ENCODE assay signal across 25 mouse cellular contexts in genomic region chr11:21220754-21221153, GRCm38 (mm10). TPM values are rescaled to one million over a fixed set of nuclear protein-coding genes. Genes with fewer than 3 reads are reported as not detected.
DNase-seq lines count a peak whose midpoint lies in the region; ATAC-seq and TF ChIP-seq lines count a peak whose summit lies in the region.
"Had no signal": no experiment of that assay in that cellular context is flagged by ENCODE, and none has a peak within 500 bp of the region (broad histone marks: within the 10 kb centered on the region; RNA-seq: fewer than 3 reads in every experiment).

No protein-coding gene starts in this region.

- H3K27me3 ChIP-seq in liver, postnatal 0 days (ENCODE audit: insufficient read depth, low read length): no peaks in the 10 kb centered on the region
- H3K27me3 ChIP-seq in neural tube, embryonic 15.5 days (replicated peaks): no peaks in the 10 kb centered on the region
- H3K27me3 ChIP-seq in midbrain, embryonic 10.5 days (ENCODE audit: low read depth, poor library complexity, severe bottlenecking): no peaks in the 10 kb centered on the region
- H3K27me3 ChIP-seq in kidney, embryonic 15.5 days: no peaks in the 10 kb centered on the region
- H3K27me3 ChIP-seq: forebrain, embryonic 12.5 days; intestine, embryonic 15.5 days; neural tube, embryonic 13.5 days had no signal

- no peak overlapping the region for H3K4me3 ChIP-seq in liver, postnatal 0 days (ENCODE audit: low read depth, low read length)
- no peak overlapping the region for H3K4me3 ChIP-seq in neural tube, embryonic 15.5 days (replicated peaks)
- H3K4me3 ChIP-seq in midbrain, embryonic 10.5 days: no peak overlapping the region
- H3K4me3 ChIP-seq in kidney, embryonic 15.5 days (replicated peaks): no peak overlapping the region
- H3K4me3 ChIP-seq: forebrain, embryonic 12.5 days; intestine, embryonic 15.5 days; left cerebral cortex, adult 2 months; limb, embryonic 10.5 days; neural tube, embryonic 13.5 days had no signal

- no peak overlapping the region for H3K9ac ChIP-seq in liver, postnatal 0 days (replicated peaks)
- no peak overlapping the region for H3K9ac ChIP-seq in neural tube, embryonic 15.5 days (replicated peaks)
- H3K9ac ChIP-seq in kidney, embryonic 15.5 days: no peak overlapping the region
- H3K9ac ChIP-seq: forebrain, embryonic 12.5 days; intestine, embryonic 15.5 days; neural tube, embryonic 13.5 days had no signal

- TF ChIP-seq EP300 in liver, postnatal 0 days (IDR thresholded peaks at IDR 0.05; ENCODE audit: low read depth): peak; percentile 48; the same call in 1 of the 2 replicates

- WGBS in liver, postnatal 0 days (ENCODE audit: insufficient replicate concordance): 32% methylated on average over 2 of the region's 2 CpGs
- 71% methylated on average over 2 of the region's 2 CpGs for WGBS in neural tube, embryonic 15.5 days
- 81% methylated on average over 2 of the region's 2 CpGs for WGBS in midbrain, embryonic 10.5 days
- WGBS in kidney, embryonic 15.5 days: 37% methylated on average over 2 of the region's 2 CpGs

- TF ChIP-seq CTCF in liver, postnatal 0 days (IDR thresholded peaks at IDR 0.05; ENCODE audit: low read depth): no peak

- no peaks in the 10 kb centered on the region for H3K36me3 ChIP-seq in liver, postnatal 0 days (replicated peaks; ENCODE audit: insufficient read depth, low read length)
- no peaks in the 10 kb centered on the region for H3K36me3 ChIP-seq in neural tube, embryonic 15.5 days
- no peaks in the 10 kb centered on the region for H3K36me3 ChIP-seq in midbrain, embryonic 10.5 days
- H3K36me3 ChIP-seq in kidney, embryonic 15.5 days: no peaks in the 10 kb centered on the region
- H3K36me3 ChIP-seq: forebrain, embryonic 12.5 days; intestine, embryonic 15.5 days; limb, embryonic 10.5 days; neural tube, embryonic 13.5 days had no signal

- ATAC-seq in CD4-positive, CD25-positive, alpha-beta regulatory T cell, adult 4 months: peak; percentile 67
- peak; percentile 53 for ATAC-seq in liver, postnatal 0 days
- no peak for ATAC-seq in neural tube, embryonic 15.5 days (ENCODE audit: low FRiP score)
- ATAC-seq in kidney, embryonic 15.5 days (replicated peaks; ENCODE audit: low FRiP score): no peak
- ATAC-seq: intestine, embryonic 15.5 days had no signal

- peaks cover 19% of the 10 kb centered on the region for H3K4me1 ChIP-seq in liver, postnatal 0 days (ENCODE audit: insufficient read depth)
- no peaks in the 10 kb centered on the region for H3K4me1 ChIP-seq in neural tube, embryonic 15.5 days
- H3K4me1 ChIP-seq in midbrain, embryonic 10.5 days: no peaks in the 10 kb centered on the region
- no peaks in the 10 kb centered on the region for H3K4me1 ChIP-seq in kidney, embryonic 15.5 days
- H3K4me1 ChIP-seq: forebrain, embryonic 12.5 days; intestine, embryonic 15.5 days; limb, embryonic 10.5 days; neural tube, embryonic 13.5 days had no signal

- H3K4me2 ChIP-seq in liver, postnatal 0 days (ENCODE audit: low read depth, low read length): 0 out of 2 replicates have a peak overlapping the region, but pooled peaks have one; percentile 19
- no peak overlapping the region for H3K4me2 ChIP-seq in neural tube, embryonic 15.5 days
- no peak overlapping the region for H3K4me2 ChIP-seq in kidney, embryonic 15.5 days
- H3K4me2 ChIP-seq: forebrain, embryonic 12.5 days; intestine, embryonic 15.5 days; neural tube, embryonic 13.5 days had no signal

- H3K27ac ChIP-seq in liver, postnatal 0 days (ENCODE audit: low read depth): no peak overlapping the region
- H3K27ac ChIP-seq in neural tube, embryonic 15.5 days (replicated peaks): no peak overlapping the region
- H3K27ac ChIP-seq in midbrain, embryonic 10.5 days (replicated peaks): no peak overlapping the region
- no peak overlapping the region for H3K27ac ChIP-seq in kidney, embryonic 15.5 days
- H3K27ac ChIP-seq: forebrain, embryonic 12.5 days; intestine, embryonic 15.5 days; left cerebral cortex, adult 2 months; limb, embryonic 10.5 days; neural tube, embryonic 13.5 days had no signal

- H3K9me3 ChIP-seq in liver, postnatal 0 days (ENCODE audit: low read length): no peaks in the 10 kb centered on the region
- no peaks in the 10 kb centered on the region for H3K9me3 ChIP-seq in neural tube, embryonic 15.5 days (replicated peaks)
- H3K9me3 ChIP-seq in midbrain, embryonic 10.5 days (replicated peaks): no peaks in the 10 kb centered on the region
- no peaks in the 10 kb centered on the region for H3K9me3 ChIP-seq in kidney, embryonic 15.5 days (replicated peaks)
- H3K9me3 ChIP-seq: forebrain, embryonic 12.5 days; intestine, embryonic 15.5 days; limb, embryonic 10.5 days; neural tube, embryonic 13.5 days had no signal

- peak; percentile 41 for DNase-seq in c-Kit-negative CD71-positive TER-119-positive erythroid progenitor cells, embryonic 14.5 days (ENCODE audit: low read depth, low spot score)
- DNase-seq in induced T-regulatory cell, adult 2 months (ENCODE audit: low read depth): peak; percentile 88
- no peak for DNase-seq in liver, postnatal 0 days
- no peak for DNase-seq in midbrain, embryonic 10.5 days (ENCODE audit: low spot score)
- no peak for DNase-seq in lung, postnatal 36 days
- DNase-seq: adrenal gland, adult 8-10 months; cerebellum, adult 11-12 months; cerebellum, postnatal 36 days; kidney, adult 9 months; kidney, postnatal 4 days; layer of hippocampus, adult 9-11 months; lung, adult 18-20 months; lung, postnatal 4 days; midbrain, embryonic 14.5 days; right cerebral cortex, postnatal 14 days; spleen, adult 18-20 months; thymus, postnatal 36 days had no signal

RNA-seq across cellular contexts. Expression of gene Vps54, which starts 18.3 kb away (rescaled TPM):
- 10 to 100 TPM; 83.8 to 89.5 TPM for polyA plus RNA-seq in CD4-positive, CD25-positive, alpha-beta regulatory T cell, adult 4 months (2017; shearing (Covaris generic))
- polyA plus RNA-seq in liver, postnatal 0 days (2015; fragmentation: Nextera tagmentation; extraction: Ambion mirVana): 4.3 and 4.9 TPM in 2 replicates
- polyA plus RNA-seq in neural tube, embryonic 15.5 days (2015; fragmentation: Nextera tagmentation; extraction: Ambion mirVana): 10.3 and 10.4 TPM in 2 replicates
- 9.6 and 10.2 TPM in 2 replicates for polyA plus RNA-seq in midbrain, embryonic 10.5 days (2016; fragmentation: Nextera tagmentation; extraction: Ambion mirVana)
- 14.1 and 14.5 TPM in 2 replicates for polyA plus RNA-seq in kidney, embryonic 15.5 days (2015; fragmentation: Nextera tagmentation; extraction: Ambion mirVana)

Comparison
In these comparisons a context has a peak if more than half of its experiments do, and no peak if none do; other contexts are left out.
1. ATAC-seq: peak in CD4-positive, CD25-positive, alpha-beta regulatory T cell, adult 4 months (single experiment) and liver, postnatal 0 days (single experiment); none in neural tube, embryonic 15.5 days (single experiment) and kidney, embryonic 15.5 days (single experiment).
2. DNase-seq: peak in c-Kit-negative CD71-positive TER-119-positive erythroid progenitor cells, embryonic 14.5 days (single experiment) and induced T-regulatory cell, adult 2 months (single experiment); none in liver, postnatal 0 days (single experiment), midbrain, embryonic 10.5 days (single experiment) and lung, postnatal 36 days (single experiment).